Mouse (Mus musculus) lung, postnatal 25 days (tissue): Measurements from ENCODE around the gene Zbtb7a.
A peak's percentile ranks its signal among the peaks of the same experiment; 100 is the strongest.

Experiments used
- DNase-seq: peaks from one replicate; pipeline ENCODE4 v3.0.0; 2022; ENCODE audit warnings: low spot score

Gene Zbtb7a

GRCm38 (mm10) chr10:81138821-81139528 lies 4.0 kb downstream of the Zbtb7a start:
- DNase-seq, result no peak

- DNase-seq, result no peak
Observed at GRCm38 (mm10) chr10:81139529-81139846, 4.5 kb downstream of the Zbtb7a start.

GRCm38 (mm10) chr10:81140005-81140404 lies 5.0 kb downstream of the Zbtb7a start:
- DNase-seq, result no peak

GRCm38 (mm10) chr10:81140717-81141454 lies 5.9 kb downstream of the Zbtb7a start:
- no peak for DNase-seq

DNA sequence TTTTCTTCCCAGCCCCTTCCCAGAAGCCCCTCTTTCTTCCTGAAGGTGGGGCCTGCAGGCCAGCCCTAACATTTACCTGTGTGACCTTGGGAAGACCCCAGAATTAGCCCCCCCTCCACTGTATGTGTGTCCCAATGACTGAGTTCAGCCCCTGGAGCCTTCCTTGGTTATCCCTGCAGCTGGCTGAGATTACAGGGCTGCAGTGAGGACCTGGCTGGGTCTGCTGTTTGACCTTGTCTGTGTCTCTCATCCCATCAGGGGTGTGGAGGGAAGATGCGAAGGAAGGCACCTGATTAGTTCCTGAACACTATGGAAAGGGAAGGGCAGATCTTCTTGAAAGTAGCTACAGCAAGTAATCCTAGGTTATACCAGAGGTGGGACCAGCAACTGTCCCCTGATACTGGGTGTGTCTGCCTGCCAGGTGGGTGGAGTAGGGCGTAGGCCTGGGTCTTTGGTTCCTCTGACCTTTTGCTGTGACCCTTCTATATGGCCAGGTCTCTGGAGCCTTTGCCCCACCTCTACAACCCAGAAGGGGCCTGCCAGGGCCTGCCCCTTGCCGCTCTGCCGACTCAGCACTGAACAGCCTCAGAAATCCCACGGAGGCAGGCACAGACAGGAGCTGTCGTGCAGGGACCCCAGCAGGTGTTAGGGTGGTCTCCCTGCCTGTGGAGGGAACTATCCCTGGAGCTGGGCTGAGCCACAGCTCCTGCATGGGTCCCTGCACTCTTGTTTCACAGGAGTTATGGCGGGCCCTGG lies 6.6 kb downstream of the Zbtb7a start:
- no peak for DNase-seq

DNA sequence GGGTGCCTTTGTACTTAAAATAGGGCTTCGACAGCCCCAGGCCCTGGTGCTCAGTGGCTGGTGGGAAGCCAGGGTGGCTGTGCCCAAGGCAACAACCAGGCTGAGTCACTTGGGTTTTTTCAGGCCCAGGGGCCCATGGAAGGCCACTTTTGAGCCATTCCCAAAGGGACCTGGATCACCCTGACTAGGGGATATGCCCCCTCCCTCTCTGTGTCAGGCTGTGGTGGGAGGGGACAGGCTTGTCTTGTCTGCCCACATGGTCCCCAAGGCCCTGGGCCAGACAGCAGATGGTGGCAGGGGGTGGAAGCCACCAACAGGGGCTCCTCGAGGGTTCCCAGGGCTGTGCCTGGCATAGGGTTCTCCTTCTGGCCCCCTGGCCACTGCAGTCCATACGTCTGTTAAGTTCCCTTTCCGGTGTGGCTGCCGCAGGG lies 7.5 kb downstream of the Zbtb7a start:
- no peak for DNase-seq

GRCm38 (mm10) chr10:81143157-81143633 lies 8.2 kb downstream of the Zbtb7a start:
- DNase-seq, result no peak

- no peak for DNase-seq
Observed at GRCm38 (mm10) chr10:81143845-81144437, 8.9 kb downstream of the Zbtb7a start.

DNA sequence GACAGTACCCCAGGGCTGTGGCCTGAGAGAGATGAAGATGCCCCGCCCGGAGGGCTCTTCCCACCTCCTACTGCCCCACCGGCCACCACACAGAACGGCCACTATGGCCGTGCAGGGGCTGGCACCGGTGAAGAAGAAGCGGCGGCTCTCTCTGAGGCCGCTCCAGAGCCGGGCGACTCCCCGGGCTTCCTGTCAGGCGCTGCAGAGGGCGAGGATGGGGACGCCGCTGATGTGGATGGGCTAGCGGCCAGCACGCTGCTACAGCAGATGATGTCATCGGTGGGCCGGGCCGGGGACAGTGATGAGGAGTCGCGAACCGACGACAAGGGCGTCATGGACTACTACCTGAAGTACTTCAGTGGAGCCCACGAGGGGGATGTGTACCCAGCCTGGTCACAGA lies 9.6 kb downstream of the Zbtb7a start:
- DNase-seq, result peak; percentile 47

DNA sequence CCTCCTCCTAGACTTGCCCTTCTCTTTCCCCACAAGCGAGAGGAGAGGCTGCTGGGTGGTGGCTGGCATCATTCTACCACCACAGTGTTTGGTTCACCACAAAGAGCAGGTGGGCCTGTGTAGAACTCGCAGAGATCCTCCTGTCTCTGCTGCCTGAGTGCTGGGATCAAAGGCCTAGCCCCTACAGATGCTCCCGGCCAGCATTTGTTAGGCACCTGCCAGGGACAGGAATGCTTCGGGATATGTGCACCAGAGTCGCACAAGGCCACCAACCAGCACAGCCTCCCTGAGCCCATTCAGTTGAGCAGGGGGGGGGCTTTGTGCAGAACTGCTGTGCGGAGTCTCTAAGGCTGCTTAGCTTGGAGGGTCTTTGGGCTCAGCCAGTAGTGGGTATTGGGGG lies 10.3 kb downstream of the Zbtb7a start:
- no peak for DNase-seq

DNA sequence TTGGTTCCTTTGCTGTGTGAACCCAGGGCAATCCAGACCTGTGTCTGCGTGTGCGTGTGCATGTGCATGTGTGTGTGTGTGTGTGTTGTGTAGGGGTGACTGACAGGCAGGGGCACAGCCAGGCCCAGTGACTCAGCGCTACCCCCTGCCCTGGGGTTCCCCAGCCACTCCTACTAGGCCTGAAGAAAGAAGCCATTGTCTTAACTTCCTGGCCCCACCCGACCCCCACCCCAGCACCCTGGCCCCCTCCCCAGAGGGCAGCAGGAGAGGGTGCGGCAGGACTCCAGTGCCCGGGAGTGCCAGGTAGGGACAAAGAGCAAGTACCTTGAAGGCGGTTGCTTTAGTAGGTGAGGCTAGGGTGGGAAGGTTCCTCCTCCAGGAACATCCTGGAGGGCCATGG lies 10.8 kb downstream of the Zbtb7a start:
- DNase-seq, result no peak

DNA sequence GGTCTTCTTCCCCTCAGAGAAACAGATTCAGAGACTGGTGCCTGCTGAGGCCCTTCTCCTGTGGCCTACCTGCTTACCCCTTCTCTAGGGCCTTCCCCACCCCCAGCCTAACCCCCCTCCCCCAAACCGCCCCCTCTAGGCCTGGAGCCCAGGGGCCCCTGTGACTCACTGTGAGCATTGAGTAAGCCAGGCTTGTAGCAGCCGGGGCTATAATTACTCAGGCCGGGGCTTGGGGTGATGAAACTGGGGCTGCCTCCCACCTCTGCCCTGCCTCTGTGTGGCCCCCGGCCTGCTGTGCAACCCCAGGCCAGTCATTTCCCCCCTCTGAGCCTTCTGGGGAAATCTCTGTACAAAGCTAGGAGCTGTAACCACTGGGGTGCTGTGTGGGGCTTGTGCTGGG lies 11.3 kb downstream of the Zbtb7a start:
- no peak for DNase-seq

GRCm38 (mm10) chr10:81151261-81151660 lies 16.2 kb downstream of the Zbtb7a start:
- DNase-seq, result no peak

DNA sequence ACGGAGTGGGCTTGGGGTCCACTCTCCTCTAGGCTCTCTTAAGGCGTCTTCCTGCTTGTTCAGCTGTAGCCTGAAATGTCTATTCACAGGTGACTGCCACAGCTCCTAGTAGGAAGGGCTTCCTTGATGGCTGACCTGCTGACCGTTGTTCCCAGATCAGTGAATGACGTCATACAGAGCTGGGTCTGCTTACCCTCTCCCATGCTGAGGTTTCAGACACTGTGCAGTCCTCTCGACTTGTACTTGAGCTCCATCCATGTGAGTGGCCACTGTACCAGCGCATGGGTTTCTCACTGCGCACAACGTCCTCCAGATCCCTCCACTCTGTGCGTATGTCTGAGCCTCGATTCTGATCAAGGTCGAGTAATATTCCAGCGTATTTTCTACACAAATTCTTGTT lies 17.6 kb downstream of the Zbtb7a start:
- no peak for DNase-seq

DNA sequence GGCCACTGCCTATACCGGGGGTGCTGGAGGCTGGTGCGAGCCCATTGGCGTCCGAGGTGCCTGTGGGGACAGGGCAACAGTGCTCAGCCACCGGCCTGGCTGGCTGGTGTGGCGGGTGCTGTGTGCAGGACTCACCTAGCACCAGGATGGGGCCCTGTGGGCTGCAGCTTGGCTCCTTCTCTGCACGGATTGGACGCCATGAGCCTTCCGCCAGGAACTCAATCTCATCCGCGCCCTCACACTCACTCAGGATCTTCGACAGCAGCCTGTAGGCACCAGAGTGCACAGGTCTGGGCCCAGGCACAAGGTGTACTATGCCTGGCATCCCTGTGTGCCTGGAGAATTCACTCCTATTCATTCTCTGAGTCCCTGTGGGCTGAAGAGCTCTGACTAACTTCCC lies 19.3 kb downstream of the Zbtb7a start:
- DNase-seq, result no peak

DNA sequence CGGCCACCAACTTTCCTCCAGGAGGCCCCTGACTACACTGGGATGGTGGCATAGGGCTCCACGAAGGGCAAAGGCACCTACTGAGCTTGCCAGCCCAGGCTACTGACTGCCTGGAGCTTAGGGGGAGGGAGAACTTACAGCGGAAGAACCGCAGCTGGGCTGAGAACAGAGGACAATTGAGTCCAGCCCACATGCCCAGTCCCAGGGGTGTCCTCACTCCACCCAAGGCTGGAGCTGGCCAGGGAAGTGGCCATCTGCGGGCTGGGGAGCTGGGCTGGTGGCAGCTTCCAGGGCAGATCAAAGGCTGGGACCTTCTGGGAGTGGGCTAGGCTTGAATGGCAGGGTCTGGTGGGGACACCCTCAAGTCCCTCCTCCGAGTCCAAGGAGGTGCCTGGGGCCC lies 19.7 kb downstream of the Zbtb7a start:
- DNase-seq, result no peak

DNA sequence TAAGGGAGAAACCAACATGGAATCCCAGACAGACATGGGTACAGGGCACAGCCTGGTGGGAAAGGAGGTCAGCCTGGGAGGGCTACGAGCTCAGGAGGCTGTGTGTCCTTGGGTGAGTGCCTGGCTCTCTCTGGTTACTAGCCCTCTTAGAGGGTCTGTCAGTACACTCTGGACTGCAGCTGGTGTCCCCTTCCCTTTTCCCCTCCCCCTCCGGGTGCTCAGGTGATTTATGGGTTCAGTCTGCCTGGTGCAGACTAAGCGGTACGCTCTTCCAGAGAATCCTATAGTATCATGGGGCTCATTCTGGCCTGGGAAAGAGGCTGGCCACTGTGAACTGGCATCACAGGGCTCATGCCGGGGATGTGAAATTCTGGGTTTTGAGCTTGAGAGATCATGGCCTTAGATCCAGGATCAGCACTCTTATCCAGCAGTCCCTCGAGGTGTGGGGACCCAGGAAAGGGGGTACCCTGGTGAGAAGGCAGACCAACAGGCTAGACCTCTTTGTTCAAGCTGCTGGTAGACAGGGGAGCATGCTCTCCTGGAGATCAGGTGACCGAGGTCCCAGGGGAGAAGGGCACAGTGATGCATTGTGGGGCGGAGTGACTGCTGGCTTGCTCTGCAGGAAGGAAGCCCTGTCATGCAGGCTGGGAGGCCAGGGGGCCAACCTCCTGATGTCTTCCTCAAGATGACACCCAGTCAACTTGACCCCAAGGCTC lies 26.7 kb downstream of the Zbtb7a start:
- peak; percentile 59 for DNase-seq

DNA sequence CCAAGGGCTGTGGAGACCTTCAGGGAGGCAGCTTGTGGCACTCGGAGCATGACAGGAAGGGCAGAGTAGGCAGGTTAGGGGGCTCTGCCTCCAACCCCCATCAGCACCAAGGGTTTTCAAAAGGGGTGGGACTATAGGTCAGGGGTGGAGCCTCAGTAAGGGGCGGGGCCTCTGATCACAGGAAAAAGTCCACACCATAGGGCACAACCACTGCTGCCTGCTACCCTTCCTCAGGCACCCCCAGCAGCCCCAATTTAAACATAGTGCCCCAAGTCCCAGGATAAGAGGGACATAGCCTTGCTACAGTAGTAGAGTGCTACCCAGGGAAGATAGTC lies 27.3 kb downstream of the Zbtb7a start:
- no peak for DNase-seq

DNA sequence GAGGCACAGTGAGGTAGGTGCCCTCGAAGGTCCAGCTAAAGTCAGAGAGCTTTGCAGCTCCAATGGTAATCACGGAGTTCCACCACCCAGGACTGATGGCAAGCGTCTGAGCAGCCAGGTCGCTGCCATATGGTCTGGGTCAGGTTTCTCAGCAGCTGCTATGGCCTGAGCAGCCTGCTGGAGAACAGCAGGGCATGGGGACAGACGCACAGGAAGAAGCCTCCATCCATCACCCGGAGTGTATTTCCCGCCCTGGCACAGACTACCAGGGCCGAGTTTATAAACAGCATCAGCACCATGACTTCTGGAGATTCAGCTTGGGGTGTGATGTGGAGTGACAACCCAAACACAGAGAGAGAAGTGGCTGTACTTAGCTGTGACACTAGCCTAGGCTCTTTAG lies 30.1 kb downstream of the Zbtb7a start:
- DNase-seq, result peak; percentile 56

DNA sequence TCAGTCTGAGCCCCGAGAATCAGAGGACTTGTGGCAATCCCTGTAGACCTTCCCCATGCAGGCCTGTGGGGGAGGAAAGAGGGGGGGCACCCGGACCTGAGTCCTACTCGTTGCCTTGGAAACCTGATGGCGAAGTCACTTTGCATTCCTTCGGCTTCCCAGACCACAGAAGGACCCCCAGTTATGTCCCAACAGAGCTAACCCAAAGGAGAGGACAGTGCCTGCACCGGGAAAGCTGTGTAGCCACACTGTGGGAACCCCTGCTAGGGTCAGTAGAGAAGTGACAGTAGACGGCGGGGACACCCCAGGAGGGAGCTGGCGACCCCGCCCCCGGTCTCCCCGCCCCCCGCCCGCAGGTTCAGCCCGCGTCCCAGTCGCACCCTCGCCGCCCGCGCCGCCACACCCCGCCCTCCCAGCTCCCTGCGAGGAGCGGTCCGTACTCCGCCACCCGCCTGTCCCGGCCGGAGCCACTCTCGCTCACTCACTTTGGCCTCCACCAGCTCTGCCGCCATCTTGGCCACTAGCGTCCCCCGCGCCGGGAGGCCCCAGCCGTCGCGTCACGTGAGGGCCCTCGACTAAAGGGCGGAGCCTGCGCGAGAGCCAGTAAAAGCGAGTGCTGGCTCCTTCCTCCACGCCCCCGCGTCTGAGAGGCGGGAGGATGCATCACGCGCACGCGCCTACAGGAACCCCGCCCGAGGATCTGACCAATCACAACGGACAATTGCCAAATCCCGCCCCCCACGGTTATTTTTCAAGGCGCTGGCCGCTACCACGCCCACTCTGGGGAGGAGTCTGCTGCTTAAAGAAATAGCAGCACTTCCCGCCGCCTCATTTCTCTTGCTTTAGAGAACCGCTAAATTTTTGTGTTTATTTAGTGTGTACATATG lies 32.4 kb downstream of the Zbtb7a start, which contains the start of gene Pias4:
Pias4 (minus strand) TSS at position 724 of the 887 bp plus-strand sequence.
- peak; percentile 100 for DNase-seq

DNA sequence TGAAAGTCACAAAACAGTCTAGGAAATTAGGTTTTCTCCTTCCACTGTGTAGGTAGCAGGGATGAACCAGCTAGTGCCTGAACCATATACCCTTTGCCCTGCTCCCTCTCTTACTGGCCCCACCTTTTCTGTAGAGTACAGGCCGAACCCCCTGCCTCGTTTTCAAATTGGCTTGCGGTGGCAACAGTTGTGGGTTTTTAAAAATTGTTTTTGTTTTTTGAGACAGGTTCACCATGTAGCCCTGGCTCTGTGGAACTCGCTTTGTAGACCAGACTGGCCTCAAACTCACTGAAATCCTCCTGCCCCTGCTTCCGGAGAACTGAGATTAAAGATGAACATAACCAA lies 33.0 kb downstream of the Zbtb7a start:
- DNase-seq, result no peak
